Mouse (Mus musculus): ENCODE measurements around the gene Arhgap42.

GRCm38 (mm10) chr9:9194496-9194895 is 44.4 kb downstream of the Arhgap42 start:
- no peak for TF ChIP-seq POLR2A (IDR thresholded peaks at IDR 0.05; ENCODE audit: insufficient read depth, low read length)
- TF ChIP-seq EP300 (IDR thresholded peaks at IDR 0.05; ENCODE audit: insufficient read depth, low read depth, low read length), result no peak

Measured in ES-Bruce4 (cell line).